Mouse (Mus musculus): ENCODE measurements around the gene Ncapd2. TPM values are rescaled to one million over a fixed set of nuclear protein-coding genes. Genes with fewer than 3 reads are reported as not detected.

The Ncapd2 gene
- polyA plus RNA-seq (2015; fragmentation: Nextera tagmentation; extraction: Ambion mirVana), result 23.9 and 24.4 TPM in 2 replicates

DNA sequence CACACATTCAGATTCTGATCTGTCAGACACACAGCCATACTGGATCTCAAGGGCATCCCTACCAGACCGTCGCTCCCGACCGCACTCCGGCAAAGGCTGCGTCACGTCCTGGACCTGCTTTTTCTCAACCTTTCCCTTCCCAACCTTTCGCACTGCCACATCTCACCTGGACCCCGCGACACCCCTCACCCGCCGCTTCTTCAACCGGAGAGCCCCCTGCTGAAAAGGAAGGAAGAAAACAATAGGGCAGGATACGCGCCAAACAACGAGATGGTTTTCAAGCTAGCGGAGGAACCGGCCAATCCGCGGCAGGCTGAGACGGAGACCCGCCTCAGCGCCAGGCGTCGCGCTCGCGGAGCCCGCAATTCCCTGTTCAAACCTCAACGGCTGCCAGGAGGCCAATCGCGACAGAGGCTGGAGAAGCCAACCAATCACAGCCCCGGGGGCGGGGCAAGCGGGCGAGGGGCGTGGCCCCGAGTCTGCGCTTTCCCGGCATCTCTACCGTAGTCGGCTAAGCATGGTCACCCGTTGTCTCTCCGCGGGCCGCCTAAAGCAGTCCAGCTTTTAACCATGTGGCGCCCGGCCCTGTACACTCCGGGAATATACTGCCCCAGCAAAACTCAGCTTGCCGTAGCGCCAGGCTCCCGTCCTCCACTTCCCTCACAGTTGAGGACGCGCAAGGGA, at the start of gene Ncapd2, which contains the start of gene Mrpl51:
Ncapd2 (minus strand) TSS at position 370 of the 684 bp plus-strand sequence.
Mrpl51 (plus strand) TSS at position 470 of the 684 bp plus-strand sequence.

GRCm38 (mm10) chr6:125236782-125237181, 45.3 kb upstream of the Ncapd2 start, which contains the start of gene Cd27:
Gene Cd27 (minus strand): TSS chr6:125237010.

DNA sequence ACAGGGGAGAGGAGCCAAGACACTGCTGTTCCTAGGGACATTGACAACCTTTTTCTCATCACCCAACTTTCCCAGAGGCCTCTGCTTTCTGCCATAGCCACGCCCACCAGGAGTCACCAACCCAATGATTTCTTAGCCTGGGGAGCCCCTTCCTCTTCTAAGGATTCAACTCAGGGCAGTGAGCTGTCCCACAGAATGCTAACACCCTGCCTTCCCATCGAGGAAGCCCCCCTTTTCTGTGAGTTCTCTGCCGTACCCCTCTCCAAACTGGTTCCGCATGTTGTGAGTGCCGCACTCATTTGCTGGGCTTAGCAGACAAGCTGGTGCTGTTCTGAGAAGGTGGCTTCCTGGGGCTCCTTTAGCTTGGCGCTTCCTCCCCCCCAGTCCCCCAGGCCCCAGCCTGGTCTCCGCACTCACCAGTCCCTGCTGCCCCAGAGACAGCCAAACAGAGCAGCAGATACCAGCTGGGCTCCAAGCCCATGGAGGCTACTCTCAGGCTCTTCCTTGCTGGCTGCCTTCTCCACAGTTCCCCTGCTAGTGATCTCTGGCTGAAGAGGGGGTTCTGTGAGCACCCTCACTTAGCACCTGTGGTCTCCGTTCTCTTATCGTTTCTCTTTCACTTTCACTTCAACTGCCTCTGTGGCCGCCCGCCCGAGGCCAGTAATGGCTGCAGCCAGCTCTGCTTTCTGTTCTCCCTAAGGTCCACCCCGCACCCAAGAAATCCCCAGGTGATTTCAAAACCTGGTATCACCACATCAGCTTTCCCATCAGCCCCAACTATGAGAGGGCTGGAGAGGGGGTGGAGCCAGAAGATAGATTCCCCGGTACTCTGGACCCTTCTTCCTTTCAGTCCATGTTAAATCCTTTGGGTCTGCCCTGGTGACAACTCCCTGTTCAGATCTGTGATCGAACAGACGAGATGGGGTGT, 39.9 kb upstream of the Ncapd2 start, which contains the start of gene Tapbpl:
Tapbpl (minus strand) TSS at position 744 of the 928 bp plus-strand sequence.

DNA sequence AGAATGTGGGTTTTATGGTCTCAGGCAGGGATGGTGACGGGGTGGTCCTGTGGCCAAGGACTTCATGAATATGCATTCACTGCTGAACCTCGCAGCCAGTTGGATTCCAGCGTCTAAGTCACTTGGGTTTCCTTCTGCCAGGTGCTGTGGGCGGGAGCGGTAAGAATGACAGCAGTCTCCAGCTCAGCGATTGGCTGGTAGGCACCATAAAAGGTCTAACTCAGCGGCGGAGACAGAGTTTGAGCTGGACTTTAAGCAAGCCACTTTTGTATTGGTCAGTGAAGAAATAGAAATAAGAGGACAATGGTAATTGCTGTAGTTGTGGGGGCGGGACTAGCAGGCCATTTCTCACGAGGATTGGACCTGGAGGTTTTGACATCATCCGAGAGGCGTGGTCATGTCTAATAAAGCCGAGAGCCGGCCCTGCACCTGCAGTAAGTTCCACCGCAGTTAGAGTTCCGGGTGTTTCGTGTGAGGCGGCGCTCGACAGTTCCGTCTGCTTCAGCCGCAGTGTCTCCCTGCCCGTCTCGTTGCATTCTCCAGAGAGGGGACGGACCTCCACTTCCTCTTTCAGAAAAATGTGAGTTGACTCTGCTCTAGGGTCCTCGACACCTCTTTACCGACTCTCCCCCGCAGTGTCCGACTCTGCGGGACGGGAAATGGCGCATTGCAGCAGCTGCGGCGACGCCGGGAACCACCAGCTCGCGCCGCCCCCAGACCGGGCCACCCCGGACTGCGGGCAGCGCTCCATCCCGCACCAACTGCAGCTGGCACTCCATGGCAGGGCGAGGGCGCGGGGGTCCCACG, 23.9 kb upstream of the Ncapd2 start, which contains the start of gene Vamp1:
Vamp1 (plus strand) TSS at position 404 of the 807 bp plus-strand sequence.

DNA sequence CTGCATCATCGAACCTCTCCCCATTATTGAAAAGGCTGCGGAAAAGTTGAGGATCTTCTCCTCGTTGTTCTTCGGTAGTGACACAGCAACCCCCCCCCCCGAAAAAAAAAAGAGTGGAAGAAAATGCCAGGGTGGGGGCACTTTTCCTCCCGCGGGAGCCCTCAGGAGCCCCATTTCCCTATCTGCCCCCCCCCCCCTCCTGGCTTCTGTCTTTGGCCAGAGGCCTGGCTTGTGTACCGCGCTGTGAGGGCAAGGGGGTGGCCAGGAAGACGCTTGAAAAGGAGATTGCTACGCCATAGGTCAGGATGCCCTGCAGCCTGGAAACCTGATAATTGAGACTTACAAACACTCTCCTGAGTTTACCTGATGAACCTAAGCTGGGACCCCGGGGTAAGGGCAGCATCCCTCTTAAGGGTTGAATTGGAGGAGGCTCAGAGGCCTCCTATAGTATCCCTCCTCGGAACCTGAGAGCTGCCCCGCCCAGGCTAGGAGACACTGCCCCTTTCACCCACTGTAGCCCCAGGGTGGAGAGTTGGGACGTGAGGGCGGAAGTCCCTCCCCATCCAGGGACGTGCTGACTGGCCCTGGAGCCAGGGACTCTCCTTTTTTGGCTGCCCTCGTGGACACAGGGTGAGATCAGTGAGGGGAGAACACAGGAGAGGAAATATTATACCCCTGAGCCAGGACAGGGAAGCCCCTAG, 25.3 kb downstream of the Ncapd2 start, which contains the start of gene Gapdh:
Gapdh (minus strand) TSS at position 417 of the 701 bp plus-strand sequence.

GRCm38 (mm10) chr6:125145001-125145400, 46.5 kb downstream of the Ncapd2 start, which contains the start of gene Iffo1:
Gene Iffo1 (plus strand): TSS chr6:125145241.

DNA sequence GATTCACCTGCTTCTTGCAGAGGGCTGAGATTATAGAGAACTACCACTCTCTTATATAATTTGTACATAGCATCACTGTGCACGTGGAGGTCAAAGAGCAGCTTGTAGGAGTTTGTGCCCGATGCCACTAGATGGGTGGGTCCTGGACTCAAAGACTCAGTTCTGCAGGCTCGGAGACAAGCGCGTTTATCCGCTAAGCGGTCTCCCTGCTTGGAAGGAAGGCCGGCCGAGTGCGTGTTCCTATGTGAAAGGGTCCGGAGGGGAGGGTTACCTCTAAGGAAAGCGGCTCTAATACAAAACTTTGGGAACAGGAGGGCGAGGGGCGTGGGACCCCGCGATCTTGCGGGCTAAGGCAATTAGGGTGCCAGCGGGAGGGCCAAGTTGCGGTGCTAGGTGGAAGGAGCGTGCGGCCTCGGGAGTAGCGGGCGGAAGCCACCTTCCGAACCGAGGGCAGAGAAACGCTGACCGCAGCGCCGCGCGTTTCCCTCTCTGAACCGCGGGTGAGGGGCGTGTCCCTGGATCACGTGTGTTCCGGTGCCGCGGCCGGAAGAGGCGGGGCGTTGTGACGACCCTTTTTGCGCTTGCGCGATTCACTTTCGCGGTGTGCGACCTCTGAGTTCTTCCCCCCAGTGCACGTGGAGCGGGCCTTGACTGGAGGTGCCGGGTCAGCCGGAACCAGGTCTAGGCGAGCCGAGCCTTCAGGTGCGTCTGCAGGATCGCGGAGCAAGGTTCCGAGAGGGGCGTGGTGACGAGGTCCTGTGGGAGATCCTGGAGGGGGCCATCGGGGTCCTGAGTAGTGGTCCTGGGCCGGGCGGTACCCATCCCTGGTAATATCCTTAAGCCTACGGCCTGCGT, 60.0 kb downstream of the Ncapd2 start, which contains the start of gene Nop2:
Nop2 (plus strand) TSS at position 608 of the 855 bp plus-strand sequence.

Small RNA genes lying within 50 kb of the gene (microRNA-seq; reads per million reads assigned to microRNA genes)
- gene Mir3098, result 0.21 to 0.81 reads per million in 2 experiments
- gene Mir8113, result 0 reads per million in 2 experiments

Other genes starting within 250 kb of the Ncapd2 start
- gene Cops7a, start 226.2 kb downstream of the Ncapd2 start, polyA plus RNA-seq (2015; fragmentation: Nextera tagmentation; extraction: Ambion mirVana), result 106 and 117 TPM in 2 replicates
- 0.21 and 0.58 TPM in 2 replicates for gene Pianp, start 195.0 kb downstream of the Ncapd2 start, polyA plus RNA-seq (2015; fragmentation: Nextera tagmentation; extraction: Ambion mirVana)
- 5.5 and 7.5 TPM in 2 replicates for gene Zfp384, start 182.6 kb downstream of the Ncapd2 start, polyA plus RNA-seq (2015; fragmentation: Nextera tagmentation; extraction: Ambion mirVana)
- 56.2 and 64.5 TPM in 2 replicates for gene Ing4, start 151.9 kb downstream of the Ncapd2 start, polyA plus RNA-seq (2015; fragmentation: Nextera tagmentation; extraction: Ambion mirVana)
- 2.7 and 3.3 TPM in 2 replicates for gene Acrbp, start 142.0 kb downstream of the Ncapd2 start, polyA plus RNA-seq (2015; fragmentation: Nextera tagmentation; extraction: Ambion mirVana)
- 0.23 and 0.78 TPM in 2 replicates for gene Lpar5, start 123.8 kb downstream of the Ncapd2 start, polyA plus RNA-seq (2015; fragmentation: Nextera tagmentation; extraction: Ambion mirVana)
- 37.2 and 42.4 TPM in 2 replicates for gene Chd4, start 95.7 kb downstream of the Ncapd2 start, polyA plus RNA-seq (2015; fragmentation: Nextera tagmentation; extraction: Ambion mirVana)
- gene Nop2, start 59.8 kb downstream of the Ncapd2 start, polyA plus RNA-seq (2015; fragmentation: Nextera tagmentation; extraction: Ambion mirVana), result 28.0 and 28.3 TPM in 2 replicates
- gene Iffo1, start 46.5 kb downstream of the Ncapd2 start, polyA plus RNA-seq (2015; fragmentation: Nextera tagmentation; extraction: Ambion mirVana), result 79.7 and 90.1 TPM in 2 replicates
- gene Gapdh, start 25.2 kb downstream of the Ncapd2 start, polyA plus RNA-seq (2015; fragmentation: Nextera tagmentation; extraction: Ambion mirVana), result 6,738 and 7,144 TPM in 2 replicates
- gene Mrpl51, start 100 bp upstream of the Ncapd2 start, polyA plus RNA-seq (2015; fragmentation: Nextera tagmentation; extraction: Ambion mirVana), result 437 and 459 TPM in 2 replicates
- gene Vamp1, start 23.9 kb upstream of the Ncapd2 start, polyA plus RNA-seq (2015; fragmentation: Nextera tagmentation; extraction: Ambion mirVana), result 4.6 and 5.5 TPM in 2 replicates
- gene Tapbpl, start 40.2 kb upstream of the Ncapd2 start, polyA plus RNA-seq (2015; fragmentation: Nextera tagmentation; extraction: Ambion mirVana), result 3.9 and 5.1 TPM in 2 replicates
- gene Cd27, start 45.3 kb upstream of the Ncapd2 start, polyA plus RNA-seq (2015; fragmentation: Nextera tagmentation; extraction: Ambion mirVana), result 3.2 and 5.3 TPM in 2 replicates
- gene Tuba3a, start 94.3 kb upstream of the Ncapd2 start, polyA plus RNA-seq (2015; fragmentation: Nextera tagmentation; extraction: Ambion mirVana), result not detected in 2 replicates
- 32.5 and 39.7 TPM in 2 replicates for gene Ltbr, start 122.2 kb upstream of the Ncapd2 start, polyA plus RNA-seq (2015; fragmentation: Nextera tagmentation; extraction: Ambion mirVana)
- gene Scnn1a, start 129.0 kb upstream of the Ncapd2 start, polyA plus RNA-seq (2015; fragmentation: Nextera tagmentation; extraction: Ambion mirVana), result 0.17 and 0.40 TPM in 2 replicates
- gene Tnfrsf1a, start 157.7 kb upstream of the Ncapd2 start, polyA plus RNA-seq (2015; fragmentation: Nextera tagmentation; extraction: Ambion mirVana), result 32.6 and 49.5 TPM in 2 replicates
- gene Plekhg6, start 189.1 kb upstream of the Ncapd2 start, polyA plus RNA-seq (2015; fragmentation: Nextera tagmentation; extraction: Ambion mirVana), result 0.13 TPM in 2 replicates